Mouse (Mus musculus) bone marrow, adult 2 months (tissue): Measurements from ENCODE around the gene Ncbp1.

Source experiments
- CTCF ChIP-seq: fragments of 200-500 bp; IDR thresholded peaks from 2 replicates; pipeline ENCODE4 v1.5.1; 2011; ENCODE audit warnings: low read length, control low read depth; ENCODE audit not compliant: control insufficient read depth, insufficient read depth
- POLR2A ChIP-seq: fragments of 200-500 bp; IDR thresholded peaks from 2 replicates; pipeline ENCODE4 v1.6.1; 2011; ENCODE audit warnings: low read depth, mild to moderate bottlenecking, control low read depth, low read length, borderline replicate concordance; ENCODE audit not compliant: control insufficient read depth

- TF ChIP-seq CTCF = no peak
- TF ChIP-seq POLR2A = no peak
Measured at GRCm38 (mm10) chr4:46177496-46177895, 39.1 kb downstream of the Ncbp1 start.
